Mouse (Mus musculus) v-Abl transformed pro-B cells (cell line): ENCODE data around the gene Zfp428.

Source experiments
- in situ Hi-C, 2 experiments: fragments of 400-800 bp; cut with MboI; formaldehyde crosslinking; loops; one replicate each; pipeline ENCODE4 v1.15.1; 2025; ENCODE audit not compliant: unreplicated experiment in 2 of 2

The Zfp428 gene

DNA sequence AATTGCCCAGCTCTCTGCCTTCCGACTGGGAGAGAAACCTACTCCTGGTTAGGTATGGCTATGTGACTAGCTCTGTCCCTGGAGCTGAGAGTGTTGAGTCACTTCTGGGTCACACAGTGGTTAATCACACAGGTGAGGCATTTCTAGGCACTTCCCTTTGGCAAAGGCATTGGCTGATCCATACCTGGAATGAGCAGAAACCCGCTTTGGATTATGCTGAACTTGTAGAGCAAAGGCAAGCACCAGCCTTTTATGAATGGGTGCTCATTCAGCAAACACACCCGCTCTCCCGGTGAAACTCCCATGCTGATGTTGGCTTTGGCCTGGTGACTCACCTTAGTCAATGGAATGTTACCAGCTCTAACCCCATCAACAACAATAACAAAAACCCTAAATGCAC, 32.9 kb downstream of the Zfp428 start:
- in situ Hi-C loops = loop anchor here in 1 of 2 experiments (5.0 to 10.0 kb wide), 2 partner anchors 58 to 105 kb away; no protein-coding TSS in a partner anchor

DNA sequence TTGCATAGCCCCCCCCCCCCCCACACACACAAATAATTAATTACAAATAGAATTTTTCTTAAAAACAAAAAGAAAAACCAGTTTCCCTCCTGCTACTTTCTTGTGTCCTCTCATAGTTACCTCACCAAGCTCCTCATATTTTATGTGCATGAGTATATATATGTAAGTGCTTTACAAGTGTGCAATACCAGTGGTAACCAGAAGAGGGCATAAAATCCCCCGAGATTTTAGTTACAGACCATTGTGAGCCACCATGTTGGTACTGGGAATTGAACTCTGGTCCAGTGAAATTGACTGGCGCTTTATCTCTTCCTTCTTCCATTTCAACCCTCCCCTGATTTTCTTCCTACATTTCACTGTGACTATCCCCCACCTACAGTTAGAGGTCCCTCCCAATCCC, 37.7 kb downstream of the Zfp428 start:
- in situ Hi-C loops = no loop called here

DNA sequence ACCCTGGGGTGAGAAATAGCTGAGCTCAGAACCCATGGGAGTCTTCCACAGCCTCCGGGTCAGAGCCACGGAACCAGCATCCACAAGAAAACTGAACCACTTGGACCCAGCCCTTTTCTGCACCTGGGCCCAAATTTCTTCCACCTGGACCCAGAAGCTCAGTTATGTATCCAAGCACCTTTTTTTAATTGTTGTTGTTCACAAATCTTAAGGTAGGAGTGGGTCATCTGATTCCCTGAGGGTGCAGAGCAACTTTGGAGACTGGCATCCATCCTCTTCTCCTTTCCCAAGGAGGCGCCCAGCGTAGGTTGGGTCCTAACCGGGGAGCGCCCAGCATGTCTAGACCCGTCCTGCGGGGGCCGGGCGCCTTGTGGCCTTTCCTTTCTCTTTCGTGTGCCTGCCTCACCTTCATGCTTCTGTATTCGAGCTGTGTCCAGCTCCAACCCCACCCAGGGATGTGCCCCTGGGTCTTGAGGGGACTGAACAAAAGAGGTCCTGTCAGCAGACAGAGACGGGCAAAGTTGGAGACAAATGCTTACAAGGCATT, 39.3 kb downstream of the Zfp428 start, which contains the start of the genes Pinlyp and Xrcc1:
Gene Pinlyp, minus strand, starts transcription at position 51 of the 547 bp plus-strand sequence.
Gene Xrcc1, plus strand, starts transcription at position 222 of the 547 bp plus-strand sequence.
- in situ Hi-C loops = no loop called here

DNA sequence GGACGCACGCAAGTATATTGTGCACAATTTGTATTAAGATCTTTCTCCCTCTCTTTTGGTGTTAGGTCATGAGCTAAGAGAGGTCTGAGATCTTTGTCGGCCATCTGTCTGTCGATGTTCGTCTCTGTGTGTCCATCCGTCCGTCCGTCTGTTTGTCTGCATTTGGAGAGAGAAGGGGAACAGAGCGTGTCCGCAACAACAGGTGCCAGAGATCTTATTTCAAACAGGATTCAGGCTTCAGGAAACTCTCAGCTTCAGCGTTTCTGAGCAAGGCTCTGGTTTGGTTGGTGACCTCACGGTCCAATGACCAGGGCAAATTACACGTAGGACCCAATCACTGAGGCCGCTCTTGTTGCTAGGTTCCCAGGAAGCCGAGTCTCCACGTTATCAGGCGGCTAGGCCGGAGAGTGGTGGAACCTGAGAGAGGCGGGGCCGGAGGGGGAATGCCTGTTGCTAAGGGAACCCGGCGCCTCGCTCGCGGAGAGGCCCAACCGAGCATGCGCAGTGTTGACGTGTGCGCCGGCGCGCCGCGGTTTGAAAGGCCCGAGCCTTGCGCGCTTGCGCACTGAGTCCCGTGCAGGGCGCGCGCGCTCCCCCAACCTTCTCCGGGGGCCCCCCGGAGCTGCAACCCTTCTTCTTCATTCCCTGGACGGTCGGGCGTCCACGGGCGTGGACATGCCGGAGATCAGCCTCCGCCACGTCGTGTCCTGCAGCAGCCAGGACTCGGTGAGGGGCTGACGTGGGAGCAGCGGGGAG, 40.0 kb downstream of the Zfp428 start:
- in situ Hi-C loops = no loop called here

DNA sequence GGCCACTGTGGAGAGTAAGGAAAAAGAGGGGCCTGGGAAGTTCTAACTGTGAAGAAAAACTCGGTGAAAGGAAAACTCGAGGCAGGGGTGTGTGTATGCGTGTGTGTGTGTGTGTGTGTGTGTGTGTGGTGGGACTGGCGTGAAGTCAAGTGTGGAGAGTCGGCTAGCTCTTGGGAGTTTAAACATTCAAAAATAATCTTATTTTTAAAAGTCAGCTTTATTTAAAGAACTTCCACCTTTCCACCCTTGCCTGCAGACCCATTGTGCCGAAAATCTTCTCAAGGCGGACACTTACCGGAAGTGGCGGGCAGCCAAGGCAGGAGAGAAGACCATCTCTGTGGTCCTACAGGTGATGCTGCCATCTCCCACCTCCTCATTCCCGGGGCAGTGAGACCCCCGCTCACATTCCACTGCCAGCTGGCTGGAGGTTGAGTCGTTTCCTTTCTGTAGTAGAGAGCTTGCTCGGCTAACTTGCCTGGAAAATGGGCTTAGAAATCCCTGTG, 40.8 kb downstream of the Zfp428 start:
- in situ Hi-C loops = no loop called here

DNA sequence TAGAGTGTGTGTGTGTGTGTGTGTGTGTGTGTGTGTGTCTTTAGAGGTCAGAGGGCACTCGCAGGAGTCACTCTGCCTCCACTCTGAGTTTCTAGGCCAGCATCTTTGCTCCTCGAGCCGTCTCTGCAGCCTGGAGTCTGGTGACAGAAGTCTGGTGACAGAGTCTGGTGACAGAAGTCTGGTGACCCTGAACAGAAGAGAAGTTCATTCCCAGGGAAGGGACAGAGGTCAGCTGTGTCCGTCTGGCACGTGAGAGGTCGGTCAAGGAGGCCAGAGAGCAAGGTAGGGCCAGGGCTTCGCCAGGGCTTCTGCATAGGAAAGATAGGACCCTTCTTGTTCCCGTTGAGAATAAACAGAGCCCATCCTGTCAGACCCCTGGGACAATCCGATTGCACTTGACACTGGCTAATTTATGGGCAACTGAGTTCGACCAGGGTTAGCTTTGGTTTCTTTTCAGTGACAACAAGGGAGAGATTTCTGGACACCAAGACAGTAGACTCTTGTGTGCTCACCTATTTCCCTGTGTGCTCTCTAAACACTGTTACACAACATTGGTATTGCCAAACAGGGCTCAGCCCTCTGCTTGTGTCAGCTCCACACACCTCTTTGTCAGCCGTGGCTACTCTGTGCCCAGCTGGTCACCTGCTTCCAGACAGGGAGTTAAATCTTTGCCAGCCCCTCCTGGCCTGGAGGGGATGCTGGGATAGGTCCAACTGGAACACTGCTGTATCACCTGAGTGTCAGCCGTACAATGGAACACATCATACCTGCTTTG, 45.4 kb downstream of the Zfp428 start:
- in situ Hi-C loops = loop anchor here in 1 of 2 experiments (10.0 to 25.0 kb wide), 4 partner anchors 353 to 1160 kb away; partner anchors contain the start of genes Arhgef1, B3gnt8, Ccdc97 and Pafah1b3

DNA sequence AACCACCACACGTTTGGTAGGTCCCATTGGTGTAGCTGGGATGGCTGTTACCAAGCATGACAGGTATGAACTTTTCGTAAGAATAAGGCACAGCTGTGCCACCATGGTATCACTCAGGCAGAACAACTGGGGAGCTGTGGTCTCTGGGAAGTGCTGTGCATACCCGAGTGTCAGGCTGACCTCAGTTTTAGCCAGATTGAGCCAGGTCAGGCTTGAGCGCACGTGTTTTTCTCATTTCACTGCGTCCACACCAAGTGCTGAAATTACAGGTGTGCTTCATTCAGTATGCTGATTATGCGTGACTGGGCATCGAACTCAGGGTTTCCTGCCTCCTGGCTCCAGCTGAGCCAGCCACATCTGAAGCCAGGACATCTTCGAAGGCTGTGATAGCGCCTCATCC, 49.0 kb downstream of the Zfp428 start:
- in situ Hi-C loops = loop anchor here in 1 of 2 experiments (10.0 to 25.0 kb wide), 4 partner anchors 349 to 1157 kb away; partner anchors contain the start of genes Arhgef1, B3gnt8, Ccdc97 and Pafah1b3

DNA sequence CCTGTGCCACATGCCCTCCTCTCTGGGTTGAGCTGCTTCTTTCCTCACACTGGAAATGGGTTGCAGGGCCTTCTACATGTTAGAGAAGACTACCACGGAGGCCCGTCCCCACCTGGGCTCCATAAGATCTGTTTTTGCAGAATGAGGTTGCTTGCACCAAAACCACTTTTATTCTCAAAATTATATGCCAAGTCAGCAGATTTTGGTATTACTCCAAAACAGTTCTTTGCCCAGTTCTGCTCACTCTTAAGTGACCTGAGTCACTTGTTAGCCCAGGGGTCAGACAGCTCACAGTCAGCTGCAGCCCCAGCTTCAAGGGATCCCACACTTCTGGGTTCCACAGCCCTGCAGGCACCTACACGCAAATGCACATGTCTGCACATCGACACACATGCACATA, 54.6 kb downstream of the Zfp428 start:
- in situ Hi-C loops = loop anchor here (10.0 to 25.0 kb wide), 4 partner anchors 47 to 1151 kb away; partner anchors contain the start of genes AC161166.1 (in 1 of the 2), B3gnt8 (in 1 of the 2), Ccdc97 (in 1 of the 2) and Pafah1b3 (in 1 of the 2)

DNA sequence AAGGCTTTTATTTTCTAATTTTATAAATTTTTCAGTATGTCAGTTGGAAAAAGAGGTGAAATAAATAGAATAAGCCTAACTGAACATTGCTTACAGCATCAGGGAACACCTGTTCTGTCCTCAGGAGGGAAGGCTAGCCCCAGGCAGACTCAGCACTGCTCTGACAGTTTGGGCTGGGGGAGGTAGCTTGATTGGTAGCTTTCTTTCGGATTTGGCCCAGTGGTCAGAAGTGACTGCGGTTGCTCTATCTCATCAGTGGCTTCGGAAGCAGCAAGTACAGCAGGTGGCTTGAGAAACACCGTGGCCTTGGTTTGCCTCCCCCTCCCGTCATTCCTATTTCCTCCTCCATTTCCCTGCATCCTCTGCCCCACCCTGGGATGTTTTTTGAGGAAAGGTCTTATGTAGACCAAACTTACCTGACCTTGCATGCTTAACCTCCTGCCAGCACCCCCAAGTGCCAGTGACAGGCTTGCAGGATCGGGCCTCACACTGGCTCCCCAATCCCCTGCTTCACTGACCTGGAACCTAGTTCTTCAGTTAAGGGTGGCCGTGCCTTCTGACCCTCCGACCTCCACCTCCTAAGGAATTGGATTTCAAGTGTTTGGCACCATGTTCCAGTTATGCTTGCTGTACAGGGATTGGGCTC, 56.5 kb downstream of the Zfp428 start:
- in situ Hi-C loops = loop anchor here (10.0 to 25.0 kb wide), 4 partner anchors 49 to 1149 kb away; partner anchors contain the start of genes AC161166.1 (in 1 of the 2), B3gnt8 (in 1 of the 2), Ccdc97 (in 1 of the 2) and Pafah1b3 (in 1 of the 2)

DNA sequence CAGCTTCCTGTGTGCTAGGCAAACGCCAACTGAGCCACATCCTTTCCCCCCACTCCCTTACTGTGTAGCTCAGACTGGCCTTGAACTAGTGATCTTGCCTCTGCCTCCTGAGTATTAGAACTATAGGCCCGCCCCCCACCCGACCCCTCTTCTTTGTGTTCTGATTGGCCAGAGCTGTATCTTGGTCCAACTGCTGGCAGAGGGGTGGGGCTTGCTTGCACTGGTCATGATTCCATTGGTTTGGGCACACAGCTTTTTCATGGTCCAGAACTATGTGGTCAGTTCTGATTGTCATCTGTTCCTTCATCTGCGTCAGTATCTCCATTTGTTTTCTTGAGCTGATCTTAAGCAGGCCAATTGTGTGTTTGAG, 57.0 kb downstream of the Zfp428 start:
- in situ Hi-C loops = loop anchor here (10.0 to 25.0 kb wide), 4 partner anchors 49 to 1148 kb away; partner anchors contain the start of genes AC161166.1 (in 1 of the 2), B3gnt8 (in 1 of the 2), Ccdc97 (in 1 of the 2) and Pafah1b3 (in 1 of the 2)

DNA sequence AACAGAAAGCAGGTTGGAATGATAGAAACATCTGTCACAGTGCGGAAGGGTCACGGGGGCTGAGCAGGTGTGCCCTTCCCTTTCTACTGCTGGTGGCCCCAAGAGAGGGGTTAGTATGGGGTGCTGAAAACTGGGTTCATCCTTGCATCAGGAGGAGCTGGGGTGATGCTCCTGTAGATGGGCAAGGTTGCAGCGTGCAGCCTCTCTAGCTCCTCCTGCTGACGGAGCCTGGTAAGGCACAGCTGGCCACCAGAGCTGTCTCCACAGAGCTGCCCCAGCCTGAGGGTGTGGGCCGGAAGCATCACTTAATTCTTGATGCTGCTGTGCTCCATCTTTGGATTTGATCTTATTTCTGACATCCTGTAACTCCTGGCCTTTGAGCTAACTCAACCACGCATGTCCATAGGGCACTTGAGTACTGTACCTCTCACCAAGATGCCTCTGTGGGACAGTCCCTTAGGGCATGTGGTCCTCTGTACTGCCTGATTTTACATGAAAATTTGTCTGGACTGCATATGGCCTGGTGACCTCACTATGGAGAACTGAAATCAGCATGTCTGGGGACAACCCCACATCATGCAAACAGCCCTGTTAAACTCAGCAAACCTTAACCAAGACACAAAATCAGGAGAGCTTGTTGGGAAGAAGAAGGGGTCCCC, 57.9 kb downstream of the Zfp428 start:
- in situ Hi-C loops = loop anchor here (5.0 to 25.0 kb wide), 5 partner anchors 32 to 1148 kb away; partner anchors contain the start of genes Irgq (in 2 of the 2), AC161166.1 (in 1 of the 2), B3gnt8 (in 1 of the 2) and Ccdc97 (in 1 of the 2)
